Comparison of ENCODE assay signal across 8 mouse cellular contexts in genomic region chr13:67813710-67814660, GRCm38 (mm10). TPM values are rescaled to one million over a fixed set of nuclear protein-coding genes. Genes with fewer than 3 reads are reported as not detected.
A peak's percentile ranks its signal among the peaks of the same experiment; 100 is the strongest.
DNase-seq lines count a peak whose midpoint lies in the region; ATAC-seq lines count a peak whose summit lies in the region.

Gene Zfp273 (plus strand): TSS chr13:67813740.

- peak; percentile 95 for ATAC-seq in activated CD4-positive, CD25-positive, alpha-beta regulatory T cell, adult 4 months
- peak; percentile 95 for ATAC-seq in common myeloid progenitor, adult 5-6 weeks (replicated peaks; ENCODE audit: low read depth, poor library complexity, severe bottlenecking)

- H3K36me3 ChIP-seq in megakaryocyte, embryonic 14.5 days (replicated peaks; ENCODE audit: low read length): peaks cover 6% of the 10 kb centered on the region

- peak; percentile 48 to 62 for DNase-seq in gastrocnemius, adult 8-10 months (ENCODE audit: low spot score in 2 of 2)
- DNase-seq in hindlimb bud, embryonic 11.5 days (ENCODE audit: extremely low spot score, low read depth, low spot score): peak; percentile 76
- peak; percentile 72 to 82 for DNase-seq in left cerebral cortex, adult 8-10 months (ENCODE audit: low spot score in 2 of 2)
- DNase-seq in right cerebral cortex, postnatal 10 days (ENCODE audit: low spot score in 2 of 2): peak; percentile 75 to 84
- DNase-seq in urinary bladder, postnatal 4 days (ENCODE audit: low spot score in 2 of 2): peak; percentile 64 to 66

- H3K27me3 ChIP-seq in megakaryocyte, embryonic 14.5 days (replicated peaks): no peaks in the 10 kb centered on the region

- peaks cover 28% of the 10 kb centered on the region for H3K9me3 ChIP-seq in megakaryocyte, embryonic 14.5 days

- H3K4me1 ChIP-seq in megakaryocyte, embryonic 14.5 days: peaks cover 8% of the 10 kb centered on the region; the same call in 1 of the 2 replicates

- H3K4me3 ChIP-seq in megakaryocyte, embryonic 14.5 days (replicated peaks): peak within 1 kb of the TSS; percentile 93

RNA-seq across cellular contexts. Expression of gene Zfp273, which starts in this region (rescaled TPM):
- 1 to 10 TPM; 6.4 to 6.7 TPM for polyA plus RNA-seq in activated CD4-positive, CD25-positive, alpha-beta regulatory T cell, adult 4 months (2017; shearing (Covaris generic))
- total RNA-seq in common myeloid progenitor, adult 5-6 weeks (2017): 7.2 and 9.0 TPM in 2 replicates
- 1 to 10 TPM; 1.3 to 2.0 (median 1.6) TPM for total RNA-seq in gastrocnemius, adult 8-10 months (2022)
- total RNA-seq in left cerebral cortex, adult 8-10 months (2022): 10 to 100 TPM in 1 of 4 experiments, 1 to 10 TPM in 3; 5.7 to 10.3 (median 7.9) TPM
- polyA plus RNA-seq in megakaryocyte, embryonic 14.5 days (2012; ENCODE audit: insufficient read depth, low replicate concordance): not detected in 2 replicates

Comparison
In these comparisons a context has a peak if more than half of its experiments do, and no peak if none do; other contexts are left out.
1. Peak in every context shown above with its lines: DNase-seq, ATAC-seq and H3K4me3 ChIP-seq.